Mouse (Mus musculus) brain, embryonic 14.5 days (tissue): Measurements from ENCODE around the gene Ltbp1.

Source experiments
- CTCF ChIP-seq: fragments of 200-500 bp; IDR thresholded peaks from 2 replicates; pipeline ENCODE4 v1.5.1; 2012; ENCODE audit warnings: inconsistent platforms, mild to moderate bottlenecking, moderate library complexity, borderline replicate concordance; ENCODE audit not compliant: insufficient read depth, insufficient read length; ENCODE audit errors: extremely low read depth
- POLR2A ChIP-seq: fragments of 200-500 bp; IDR thresholded peaks from 2 replicates; pipeline ENCODE4 v1.6.1; 2012; ENCODE audit warnings: mild to moderate bottlenecking, inconsistent platforms, borderline replicate concordance; ENCODE audit not compliant: poor library complexity, insufficient read depth, insufficient read length, severe bottlenecking; ENCODE audit errors: extremely low read depth

DNA sequence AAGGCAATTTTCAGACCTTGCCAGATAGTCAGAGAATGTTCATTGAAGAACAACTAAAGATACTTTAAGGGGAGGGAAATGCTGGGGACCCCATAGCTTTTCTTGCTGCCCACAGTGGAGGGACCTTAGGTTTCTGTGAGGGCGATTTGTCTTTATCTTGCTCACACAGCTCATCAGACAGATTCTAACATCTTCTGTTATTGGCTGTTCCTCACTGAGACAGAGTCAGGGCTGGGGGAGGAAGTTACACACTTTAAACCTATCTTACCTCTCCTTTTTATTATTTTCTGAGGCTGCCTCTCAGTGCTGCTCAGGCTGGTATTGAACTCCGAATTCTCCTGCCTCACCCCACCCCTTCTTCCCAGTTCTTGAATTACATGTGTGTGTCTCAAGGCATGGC is 5.3 kb upstream of the Ltbp1 start:
- TF ChIP-seq CTCF: no peak
- no peak for TF ChIP-seq POLR2A
